Mouse (Mus musculus) retina, adult 2 months (tissue): Measurements from ENCODE around the gene Sugp2.
A peak's percentile ranks its signal among the peaks of the same experiment; 100 is the strongest.

Experiments used
- DNase-seq: peaks from one replicate; pipeline ENCODE4 v3.0.0-alpha.2; 2012; ENCODE audit warnings: low read depth, low spot score

Gene Sugp2

DNA sequence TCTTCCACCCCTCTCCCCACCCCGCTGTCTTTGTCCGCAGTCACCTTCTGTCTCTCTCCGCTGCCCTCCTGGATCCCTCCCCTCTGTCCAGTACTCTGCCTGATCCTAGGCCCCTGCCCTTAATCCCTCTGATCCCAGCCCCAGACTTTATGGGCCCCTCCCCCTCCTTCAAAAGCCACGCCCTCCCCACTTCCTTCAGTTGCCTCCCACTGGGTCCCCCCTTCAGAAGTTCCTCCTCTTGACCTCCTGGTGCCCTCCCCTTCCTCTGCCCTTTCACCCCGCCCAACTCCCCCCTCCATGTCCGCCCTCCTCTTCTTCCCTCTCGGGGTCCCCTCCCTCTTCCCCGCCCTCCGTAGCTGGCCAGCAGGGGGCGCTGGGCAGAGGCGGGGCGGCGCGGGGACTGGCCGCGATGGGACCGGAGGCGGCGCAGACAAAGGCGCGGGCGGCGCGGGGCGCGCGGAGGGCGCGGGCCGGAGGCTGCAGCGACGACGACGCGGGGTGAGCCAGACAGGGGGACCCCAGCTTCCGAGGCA, 48.6 kb downstream of the Sugp2 start, which contains the start of gene Homer3:
Gene Homer3, plus strand, starts transcription at position 225 of the 533 bp plus-strand sequence.
- peak; percentile 94 for DNase-seq

DNA sequence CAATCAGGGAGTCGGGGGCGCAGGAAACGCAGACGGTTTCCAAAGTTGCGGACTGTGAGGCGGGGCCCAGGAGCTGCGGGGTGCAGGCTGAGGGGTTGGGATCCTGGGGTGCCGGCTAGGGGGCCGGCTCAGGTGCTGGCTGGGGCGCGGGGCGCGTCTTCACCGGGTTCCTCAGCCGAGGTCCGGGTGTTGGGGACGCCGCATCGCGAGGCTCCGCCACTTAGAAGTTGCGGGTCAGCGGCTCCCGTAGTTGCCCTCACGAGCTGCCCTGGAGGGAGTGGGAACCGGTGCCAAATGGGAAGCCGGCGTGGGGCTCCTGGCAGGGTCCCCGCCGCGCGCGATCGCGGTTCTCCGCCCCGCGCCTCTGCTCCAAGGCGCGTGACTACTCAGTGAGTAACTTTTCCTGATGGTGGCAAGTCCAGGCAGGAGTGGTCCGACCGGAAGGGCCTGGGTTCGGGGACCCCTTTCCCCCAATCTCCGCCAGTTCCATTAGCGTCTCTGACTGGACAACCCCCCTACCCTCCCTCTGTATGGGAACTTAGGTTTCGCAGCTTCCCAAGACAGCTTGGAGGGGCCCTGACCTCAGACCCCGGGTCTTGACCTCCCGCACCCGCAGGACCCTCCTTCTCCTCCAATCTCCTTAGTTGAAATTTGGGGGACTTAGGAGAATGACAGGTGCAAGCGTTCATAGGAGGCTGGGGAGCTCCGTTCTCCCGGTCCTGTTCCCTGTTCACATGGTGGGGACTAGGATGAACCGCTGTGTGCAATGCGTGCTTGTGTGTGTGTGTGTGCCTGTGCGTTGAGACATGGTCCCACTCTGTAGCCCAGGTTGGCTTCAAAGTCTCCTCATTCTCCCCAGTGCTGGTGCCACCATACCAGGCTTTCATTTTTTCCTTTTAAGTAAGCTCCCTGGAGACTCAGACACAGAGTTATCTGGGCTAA, 49.4 kb downstream of the Sugp2 start:
- DNase-seq, result no peak

DNA sequence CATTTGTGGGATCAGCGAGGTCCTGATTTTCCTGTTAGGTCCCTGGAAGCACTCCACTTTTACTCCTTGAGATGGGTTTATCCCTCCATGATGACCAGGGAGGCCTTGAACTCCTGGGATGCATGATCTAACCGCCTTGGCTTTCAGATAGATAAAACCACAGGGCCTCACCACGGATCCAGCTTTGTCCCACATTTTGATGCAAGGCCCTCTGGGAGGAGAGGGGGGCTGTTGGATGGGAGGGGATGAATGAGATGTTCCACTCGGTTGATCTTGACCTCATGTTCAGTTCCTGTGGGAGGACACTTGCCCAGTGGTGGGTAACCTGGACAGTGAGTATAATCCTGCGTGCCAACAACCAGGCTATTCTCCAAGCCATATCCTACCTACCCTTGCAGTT, 50.4 kb downstream of the Sugp2 start:
- no peak for DNase-seq

DNA sequence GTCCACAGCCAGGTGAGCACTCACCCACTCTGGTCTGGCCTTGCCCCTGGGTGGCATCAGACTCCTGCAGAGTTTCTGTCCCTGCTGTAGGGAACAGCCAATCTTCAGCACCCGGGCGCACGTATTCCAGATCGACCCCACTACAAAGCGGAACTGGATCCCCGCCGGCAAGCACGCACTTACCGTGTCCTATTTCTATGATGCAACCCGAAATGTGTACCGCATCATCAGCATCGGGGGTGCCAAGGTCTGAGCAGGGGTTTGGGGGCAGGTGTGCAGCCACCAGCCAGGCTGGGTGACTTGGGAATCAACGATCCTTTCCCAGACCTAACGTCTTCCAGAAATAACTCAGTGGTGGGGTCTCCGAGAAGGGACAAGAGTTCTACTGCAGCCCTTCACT, 51.3 kb downstream of the Sugp2 start:
- no peak for DNase-seq

DNA sequence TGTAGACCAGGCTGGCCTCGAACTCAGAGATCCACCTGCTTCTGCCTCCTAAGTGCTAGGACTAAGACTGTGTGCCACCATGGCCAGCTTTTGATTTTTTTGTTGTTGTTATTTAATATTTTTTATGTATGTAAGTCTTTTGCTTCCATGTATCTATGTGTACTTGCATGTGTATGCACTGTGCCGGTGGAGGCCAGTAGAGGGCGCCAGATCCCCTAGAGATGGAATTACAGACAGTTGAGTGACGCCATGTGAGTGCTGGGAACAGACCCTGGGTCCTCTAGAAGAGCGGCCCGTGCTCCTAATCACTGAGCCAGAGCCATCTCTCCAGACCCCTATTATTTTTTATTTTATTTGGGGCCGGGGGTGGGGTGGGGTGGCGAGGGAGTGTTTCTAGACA, 52.7 kb downstream of the Sugp2 start:
- DNase-seq, result no peak

DNA sequence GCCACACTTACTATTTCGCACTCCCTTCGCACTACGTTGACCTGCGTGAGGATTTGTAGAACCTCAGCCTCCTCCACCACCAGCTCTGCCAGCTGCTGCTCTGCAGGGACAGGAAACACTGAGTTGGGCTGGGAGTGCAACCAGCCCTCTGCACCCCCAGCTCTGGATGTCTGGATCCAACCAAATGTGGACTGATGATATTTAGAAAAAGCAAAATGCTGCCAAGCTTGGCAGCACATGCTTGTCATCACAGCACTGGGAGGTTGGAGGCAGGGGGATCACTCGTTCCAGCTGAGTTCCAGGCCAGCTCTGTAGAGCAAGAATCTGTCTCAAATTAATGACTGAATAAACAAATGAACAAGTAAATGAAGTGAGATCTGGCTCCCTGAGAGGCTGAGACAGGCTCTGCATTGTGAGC, 60.0 kb downstream of the Sugp2 start:
- no peak for DNase-seq

DNA sequence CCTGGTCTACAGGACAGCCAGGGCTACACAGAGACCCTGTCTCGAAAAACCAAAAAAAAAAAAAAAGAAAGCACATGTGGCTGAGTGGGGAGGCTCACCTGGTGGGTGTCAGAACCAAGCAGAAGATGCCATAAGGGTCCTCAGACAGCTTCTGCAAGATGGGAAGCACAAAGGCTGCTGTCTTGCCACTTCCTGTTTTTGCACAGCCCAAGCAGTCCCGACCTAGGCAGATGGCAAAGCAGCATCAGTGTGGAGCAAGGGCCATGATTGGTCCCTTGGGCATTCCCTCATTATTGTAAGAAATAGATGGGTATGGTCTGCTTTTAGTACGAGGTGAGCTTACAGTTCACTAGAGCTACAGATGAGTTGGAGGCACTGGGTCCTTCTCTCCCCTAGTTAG, 66.9 kb downstream of the Sugp2 start:
- no peak for DNase-seq

DNA sequence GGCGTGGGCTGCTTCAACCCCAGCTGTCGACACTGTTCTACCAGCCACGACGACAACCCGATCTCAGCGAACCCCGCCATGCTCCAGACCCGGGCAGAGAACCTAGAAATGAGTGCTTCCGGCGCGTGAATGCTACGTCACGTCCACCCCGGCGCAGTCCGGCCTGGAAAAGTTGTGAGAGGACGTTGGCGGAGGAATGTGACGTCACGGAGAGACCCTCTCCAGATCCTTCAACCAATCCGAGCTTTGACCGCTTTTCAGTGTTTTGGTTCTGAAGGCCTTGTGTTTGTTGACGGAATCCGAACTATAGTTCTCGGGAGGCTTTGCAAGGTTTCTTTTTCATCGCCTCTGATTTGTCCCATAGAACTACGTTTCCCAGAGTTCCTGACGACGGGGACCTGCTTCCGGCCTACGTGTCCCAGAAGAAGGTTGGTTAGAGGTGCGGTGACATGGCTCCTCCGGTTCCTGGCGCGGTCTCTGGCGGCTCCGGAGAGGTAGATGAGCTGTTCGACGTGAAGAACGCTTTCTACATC, 68.4 kb downstream of the Sugp2 start, which contains the start of the genes Ddx49 and Cope:
Gene Ddx49, minus strand, starts transcription at position 132 of the 533 bp plus-strand sequence.
Gene Cope, plus strand, starts transcription at position 161 of the 533 bp plus-strand sequence.
- peak; percentile 90 for DNase-seq

DNA sequence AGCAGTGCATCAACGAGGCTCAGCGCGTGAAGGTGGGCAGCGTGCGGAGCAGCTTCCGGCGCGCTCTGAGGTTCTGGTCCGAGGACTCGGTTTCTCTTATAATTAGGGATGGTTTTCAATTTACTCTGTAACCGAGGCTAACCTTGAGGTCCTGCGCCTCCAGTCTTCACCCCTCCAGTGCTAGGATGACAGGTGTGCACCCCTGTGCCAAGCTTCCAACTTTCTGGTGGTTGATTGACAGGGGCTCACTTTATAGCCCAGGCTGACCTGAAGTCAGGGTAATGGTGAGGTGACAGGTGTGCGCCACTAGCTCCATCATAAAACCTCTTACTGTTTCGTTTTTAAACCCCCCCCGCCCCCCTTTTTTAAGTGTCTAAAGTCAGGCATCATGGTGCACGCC, 68.9 kb downstream of the Sugp2 start:
- no peak for DNase-seq

DNA sequence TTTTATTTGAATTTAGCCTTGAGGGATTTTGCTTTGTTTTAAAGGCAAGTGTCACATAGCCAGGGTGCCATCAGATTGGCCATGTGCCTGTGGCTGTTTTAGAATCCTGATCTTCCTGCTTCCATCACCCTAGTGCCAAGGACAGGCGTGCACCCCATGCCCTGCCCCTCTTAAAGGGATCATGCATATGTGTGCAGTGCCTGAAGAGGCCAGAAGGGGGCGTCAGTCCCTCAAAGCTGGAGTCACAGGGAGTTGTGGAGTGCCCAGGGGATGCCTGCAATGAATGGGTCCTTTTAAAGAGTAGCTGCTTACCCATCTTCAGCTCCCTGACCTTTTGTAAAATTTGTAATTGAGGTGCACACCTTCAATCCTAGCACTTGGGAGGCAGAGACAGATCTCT, 75.3 kb downstream of the Sugp2 start:
- DNase-seq, result no peak

DNA sequence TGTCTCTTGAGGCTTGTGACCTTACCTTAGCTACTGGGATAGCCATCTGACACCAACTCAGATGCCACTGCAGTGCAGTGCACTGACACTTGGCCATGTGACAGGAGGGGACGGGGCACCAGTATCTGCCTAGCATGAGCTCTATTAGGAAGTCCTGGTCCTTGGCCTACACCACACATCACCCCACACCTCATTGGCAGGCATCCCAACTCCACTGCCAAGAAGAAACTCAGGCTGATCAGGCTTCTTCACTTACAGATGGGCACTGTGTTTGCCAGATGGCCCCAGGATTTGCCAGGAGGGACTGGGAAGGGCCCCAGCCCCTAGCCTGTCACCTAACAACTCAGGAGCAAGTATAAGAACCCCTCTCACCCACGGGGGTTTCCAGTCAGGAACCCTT, 79.4 kb downstream of the Sugp2 start:
- DNase-seq, result no peak

DNA sequence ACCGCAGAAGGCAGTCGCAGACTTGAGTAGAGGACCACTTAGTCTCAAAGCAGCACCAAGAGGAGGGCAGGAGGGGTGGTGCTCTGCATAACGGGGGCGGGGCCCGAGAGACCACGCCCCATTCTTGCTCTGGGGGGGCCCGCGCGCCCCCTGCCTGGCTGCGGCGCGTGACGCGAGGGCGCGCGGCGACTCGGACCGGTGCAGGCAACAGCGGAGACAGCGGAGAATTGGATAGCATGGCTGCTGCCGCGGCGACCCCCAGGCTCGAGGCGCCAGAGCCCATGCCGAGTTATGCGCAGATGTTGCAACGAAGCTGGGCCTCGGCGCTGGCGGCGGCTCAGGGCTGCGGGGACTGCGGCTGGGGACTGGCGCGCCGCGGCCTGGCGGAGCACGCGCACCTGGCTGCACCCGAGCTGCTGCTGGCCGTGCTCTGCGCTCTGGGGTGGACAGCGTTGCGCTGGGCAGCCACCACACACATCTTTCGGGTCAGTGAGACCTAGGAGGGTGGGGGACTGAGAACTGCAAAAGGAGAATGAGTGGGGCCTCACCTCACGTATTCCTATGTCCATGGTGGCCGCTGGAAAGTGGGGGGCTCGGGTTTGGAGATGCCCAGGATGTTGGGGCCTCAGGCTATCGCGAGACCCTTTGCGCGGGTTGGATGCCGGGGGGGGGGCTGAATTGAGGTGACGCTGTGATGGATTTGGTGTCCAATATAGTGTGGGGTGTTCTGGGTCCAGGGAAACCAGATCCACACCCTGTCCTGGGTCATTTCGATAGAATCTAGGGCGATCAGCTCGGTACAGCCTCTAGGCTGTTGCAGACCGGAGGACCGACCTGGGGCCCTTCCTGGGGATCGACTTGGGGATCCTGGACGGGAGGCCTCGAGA, 81.8 kb downstream of the Sugp2 start, which contains the start of gene Cers1:
Gene Cers1, plus strand, starts transcription at position 152 of the 887 bp plus-strand sequence.
- peak; percentile 37 for DNase-seq

DNA sequence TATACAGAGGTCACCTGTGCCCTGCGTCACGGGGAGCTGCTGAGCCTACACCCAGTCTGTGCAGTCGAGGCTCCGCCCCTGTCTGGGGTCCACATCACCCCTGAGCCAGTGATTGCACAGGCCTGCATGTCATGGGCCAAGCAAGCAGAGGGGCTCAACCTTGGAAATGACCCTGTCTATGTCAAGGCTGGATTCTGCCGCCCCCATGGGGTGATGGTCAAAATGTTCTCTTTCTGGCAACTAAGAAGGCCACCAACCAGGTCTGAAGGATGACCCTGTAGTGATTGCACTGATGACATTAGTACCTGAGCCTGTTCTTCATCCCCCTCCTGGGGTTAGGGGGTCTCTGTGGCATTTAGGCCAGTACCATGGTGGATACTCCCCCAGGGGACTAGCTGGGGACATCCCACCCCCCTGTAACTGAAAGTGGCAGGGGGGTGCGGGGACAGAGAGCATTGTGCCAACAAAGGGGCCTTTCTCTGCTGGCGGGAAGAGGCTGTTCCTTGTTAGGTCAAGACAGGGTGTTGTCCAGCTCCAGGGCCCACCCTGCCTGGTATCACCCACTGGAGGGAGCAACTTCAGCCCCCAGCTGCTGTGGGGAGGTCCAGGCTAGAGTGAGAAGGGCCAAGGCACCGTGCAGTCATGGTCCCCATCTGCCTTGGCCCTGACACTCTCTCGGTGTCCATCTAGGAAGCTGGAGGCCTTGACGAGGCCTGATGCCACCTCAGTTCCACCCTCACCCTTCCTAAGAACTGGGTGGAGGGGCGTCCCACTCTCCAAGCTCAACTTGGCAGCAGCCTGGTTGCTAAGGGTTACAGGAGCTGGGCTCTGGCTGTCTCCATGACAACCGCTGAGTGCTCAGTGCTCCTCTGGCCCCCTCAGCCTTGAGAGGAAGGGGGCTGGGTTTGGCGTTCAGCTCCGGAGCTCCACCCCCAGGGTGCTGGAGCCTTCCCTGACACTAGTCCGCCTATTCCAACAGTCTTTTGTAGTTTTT, 82.8 kb downstream of the Sugp2 start:
- no peak for DNase-seq

DNA sequence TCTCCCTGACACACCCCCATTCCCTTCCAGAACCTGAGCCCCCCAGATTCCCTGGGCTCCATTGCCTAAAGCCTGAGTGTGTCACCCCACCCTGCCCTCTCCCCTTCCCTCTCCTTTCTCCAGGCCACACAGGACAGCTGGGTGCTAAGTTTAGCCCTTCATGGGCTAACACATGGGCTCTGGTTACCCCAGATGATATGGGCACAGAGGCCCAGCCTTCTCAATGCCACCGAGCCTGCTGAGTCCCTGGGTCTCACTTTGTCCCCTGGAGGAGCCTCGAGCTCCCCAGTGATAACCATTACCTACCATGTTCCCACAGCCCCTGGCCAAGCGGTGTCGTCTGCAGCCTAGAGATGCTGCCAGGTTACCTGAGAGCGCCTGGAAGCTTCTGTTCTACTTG, 83.8 kb downstream of the Sugp2 start:
- DNase-seq, result no peak

DNA sequence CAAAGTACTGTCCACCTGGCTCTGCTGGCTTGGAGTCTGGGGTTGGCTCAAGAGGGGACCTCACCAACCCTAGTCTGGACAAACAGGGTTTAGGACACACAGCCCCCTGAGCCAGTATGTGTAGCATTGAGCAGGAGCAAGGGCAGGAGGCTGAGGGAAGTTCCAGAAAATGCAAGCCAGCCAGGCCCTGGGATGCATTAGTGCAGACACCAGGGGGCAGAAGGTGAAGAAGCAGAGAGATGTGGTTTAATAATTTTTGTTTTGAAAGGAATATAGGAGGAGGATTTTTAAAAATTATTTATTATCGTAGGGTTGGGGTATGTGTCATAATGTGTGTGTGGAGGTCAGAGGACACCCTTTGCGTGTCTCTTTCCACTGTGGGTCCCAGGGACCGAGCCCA, 89.7 kb downstream of the Sugp2 start:
- no peak for DNase-seq

DNA sequence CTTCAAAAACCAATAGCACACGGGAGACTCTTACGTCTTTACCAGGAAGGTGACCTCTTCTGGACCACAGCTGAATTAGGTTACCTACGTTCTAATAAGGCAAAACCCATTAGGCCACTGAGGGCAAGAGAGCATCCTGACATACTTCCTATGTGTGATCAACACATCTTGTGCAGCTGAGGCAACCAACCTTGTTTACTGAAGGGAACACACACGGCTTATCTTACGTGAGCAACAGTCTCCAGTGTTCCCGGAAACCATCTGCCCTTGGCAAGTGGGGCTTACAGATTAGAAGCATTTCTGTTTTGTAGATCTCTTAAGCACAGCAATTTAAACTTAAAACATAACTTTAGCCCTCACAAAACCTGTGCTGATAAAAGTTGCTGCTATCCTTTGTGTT, 93.5 kb downstream of the Sugp2 start:
- DNase-seq, result no peak

DNA sequence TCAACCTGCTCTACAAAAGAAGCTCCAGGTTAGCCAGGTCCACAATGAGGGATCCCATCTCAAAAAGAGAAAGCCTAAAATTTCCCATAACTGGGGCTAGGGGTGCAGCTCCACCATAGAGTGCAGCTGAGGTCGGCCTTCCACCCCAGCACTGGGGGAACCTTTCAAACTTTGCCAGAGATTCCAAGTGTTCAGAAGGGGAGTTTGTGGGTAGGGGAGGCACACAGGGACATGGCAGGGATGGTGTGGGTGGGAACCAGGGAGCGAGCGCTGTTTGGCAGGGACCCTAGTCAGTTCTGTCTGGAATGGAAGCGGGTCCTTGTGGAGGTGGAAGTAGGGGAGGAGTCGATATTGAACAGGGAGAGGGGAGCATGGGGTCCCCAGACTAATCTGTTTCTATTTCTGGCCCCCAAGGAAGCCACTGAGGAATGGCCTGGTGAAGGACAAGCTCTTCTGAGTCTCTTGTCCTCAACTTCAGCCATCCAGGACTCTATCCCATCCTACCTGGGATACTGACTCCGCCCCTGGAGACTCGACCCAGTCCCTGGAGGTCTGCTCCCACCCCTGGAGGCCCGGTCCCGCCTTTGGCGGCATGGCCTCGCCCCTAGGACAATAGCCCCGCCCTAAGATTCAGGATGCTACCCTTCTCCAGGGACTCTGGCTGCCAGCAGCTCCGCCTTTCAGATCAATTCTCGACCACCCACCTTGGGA, 95.3 kb downstream of the Sugp2 start, which contains the start of gene Gdf1:
Gene Gdf1, plus strand, starts transcription at position 694 of the 711 bp plus-strand sequence.
- DNase-seq, result no peak
